Mouse (Mus musculus) monocyte, adult 2 months (primary cell): Measurements from ENCODE around the gene Dolk.

ENCODE experiments used
- DNase-seq, 2 experiments: peaks; one replicate each; pipeline ENCODE4 v3.0.0; 2022; ENCODE audit warnings: low spot score in 2 of 2, low read depth in 1 of 2

The Dolk gene

DNA sequence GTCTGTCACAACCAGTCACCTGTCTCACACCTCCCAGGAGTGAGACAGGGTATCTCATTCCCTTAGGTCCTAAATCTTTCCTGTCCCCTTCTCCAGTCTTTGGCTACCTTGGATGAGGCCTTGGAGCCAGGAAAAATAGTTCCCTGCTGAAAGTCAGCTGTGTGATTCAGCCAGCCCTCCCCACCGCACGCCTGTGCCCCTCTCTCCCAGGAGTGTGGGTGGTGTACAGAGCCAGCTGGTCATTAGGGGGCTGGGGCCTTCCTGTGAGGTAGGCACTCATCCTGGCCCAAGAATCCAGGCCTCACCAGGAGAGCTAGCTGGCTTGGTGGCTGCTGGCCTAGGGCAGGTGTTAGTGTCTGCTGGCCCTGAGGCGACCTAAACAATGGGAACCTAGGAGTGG lies 33.6 kb downstream of the Dolk start:
- DNase-seq = no peak

DNA sequence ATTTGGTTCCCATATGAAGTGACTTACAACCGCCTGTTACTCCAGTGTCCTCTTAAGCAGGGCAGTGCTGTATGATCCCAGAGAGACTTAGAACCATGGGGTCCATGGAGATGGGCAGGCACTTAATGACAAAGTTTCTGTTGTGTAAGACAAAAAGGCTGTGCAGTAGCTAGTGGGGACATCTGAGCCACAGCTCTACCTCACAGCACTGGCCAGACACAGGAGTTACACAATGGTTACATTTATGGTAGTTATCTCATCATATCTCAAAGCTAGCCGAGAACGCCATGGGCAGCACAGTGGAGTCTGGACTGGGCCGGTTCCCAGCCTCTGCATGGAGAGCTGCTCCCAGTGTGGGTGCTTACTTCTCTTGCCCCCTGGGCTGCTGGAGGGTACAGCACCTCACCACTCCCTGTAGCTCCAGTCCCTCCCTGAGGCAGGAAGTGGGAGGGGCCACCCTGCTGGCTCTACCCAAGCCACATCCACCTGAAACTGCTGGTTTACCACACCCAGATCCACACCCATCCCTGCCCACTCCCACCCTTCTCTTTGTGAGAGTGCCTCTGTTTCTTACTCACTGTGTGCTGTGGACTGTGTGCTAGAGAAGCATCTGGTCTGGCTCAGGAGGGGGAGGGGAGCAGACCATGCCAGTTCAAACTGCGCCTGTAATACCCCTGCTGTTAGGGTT lies 34.6 kb downstream of the Dolk start:
- peak; percentile 19 to 35 for DNase-seq

DNA sequence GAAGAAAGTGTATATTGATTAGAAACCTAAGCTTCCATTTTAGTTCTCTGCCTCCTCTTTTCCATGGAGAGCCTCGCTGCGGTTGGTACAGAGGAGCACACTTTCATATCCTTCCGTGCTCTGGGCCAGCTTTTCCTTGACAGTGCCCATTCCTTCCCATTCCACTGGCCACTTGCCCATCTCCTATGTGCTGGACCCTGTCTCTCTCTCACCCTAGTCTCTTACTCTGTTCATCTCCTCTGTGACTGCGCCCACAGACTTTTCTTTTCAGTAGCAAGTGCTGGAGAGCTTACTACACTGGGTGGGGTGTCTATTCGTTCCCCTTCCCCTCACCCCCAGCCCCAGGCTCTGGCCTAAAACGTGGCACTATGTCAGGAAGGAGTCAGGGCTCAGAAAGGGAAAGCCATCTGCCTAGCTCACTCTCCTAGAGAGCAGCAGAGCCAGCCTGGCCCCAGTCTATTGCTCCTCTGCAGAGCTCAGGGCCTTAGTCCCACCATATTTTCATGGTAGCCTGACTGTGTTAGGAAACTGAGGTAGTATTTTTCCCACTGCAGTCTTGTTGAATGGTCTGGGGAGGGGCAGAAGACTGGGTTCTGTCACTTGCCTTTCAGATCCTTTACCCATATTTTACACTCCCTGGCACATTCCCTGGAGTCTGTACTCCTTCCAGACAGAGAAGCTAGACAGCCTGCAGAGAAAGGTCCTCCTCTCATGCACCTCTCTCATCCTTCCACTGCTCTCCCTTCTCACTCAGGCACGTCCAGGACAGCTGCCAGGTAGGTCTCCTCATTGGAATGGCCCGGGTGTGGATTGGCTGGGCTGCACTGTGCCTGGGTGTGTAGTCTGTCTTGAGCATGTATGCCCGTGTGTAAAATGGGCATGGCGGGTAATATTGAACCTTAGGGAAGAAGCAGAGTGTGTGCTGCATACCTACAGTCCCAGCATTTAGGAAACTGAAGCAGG lies 35.7 kb downstream of the Dolk start:
- DNase-seq = no peak

DNA sequence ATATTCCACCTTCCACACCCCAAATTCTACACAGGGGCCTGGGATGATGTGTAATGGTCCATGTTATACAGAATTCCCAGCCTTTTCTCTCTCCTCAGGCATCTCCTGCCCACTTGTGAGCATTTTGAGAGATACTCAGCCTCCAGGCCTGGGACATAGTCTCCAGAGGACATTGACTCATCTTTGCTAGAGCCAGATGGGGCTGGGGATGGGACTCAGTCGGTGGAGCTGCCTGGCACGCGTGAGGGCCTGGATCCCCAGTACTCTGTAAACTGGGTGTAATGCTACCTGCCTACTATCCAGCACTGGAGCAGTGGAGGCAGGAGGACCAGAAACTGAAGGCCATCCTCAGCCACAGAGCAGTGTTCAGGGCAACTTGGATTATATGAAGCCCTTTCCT lies 37.0 kb downstream of the Dolk start:
- DNase-seq = no peak

DNA sequence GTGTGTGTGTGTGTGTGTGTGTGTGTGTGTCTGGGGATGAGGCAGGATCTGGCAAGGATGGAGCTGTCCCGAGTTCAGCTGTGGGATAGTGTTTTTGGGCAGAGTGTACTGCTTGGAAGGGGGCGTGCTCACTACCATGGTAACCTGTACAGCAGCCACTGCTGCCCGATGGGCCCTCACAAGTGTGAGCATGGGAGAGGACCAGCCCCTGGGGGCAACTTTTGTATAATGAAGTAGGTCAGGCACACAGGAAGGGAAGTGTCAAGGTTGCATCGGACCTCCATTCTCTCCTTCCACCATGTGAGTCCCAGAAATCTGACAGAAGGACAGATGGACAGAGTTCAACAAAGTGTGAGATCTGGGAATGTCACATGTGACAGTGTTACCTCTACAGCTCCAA lies 38.5 kb downstream of the Dolk start:
- DNase-seq = no peak

DNA sequence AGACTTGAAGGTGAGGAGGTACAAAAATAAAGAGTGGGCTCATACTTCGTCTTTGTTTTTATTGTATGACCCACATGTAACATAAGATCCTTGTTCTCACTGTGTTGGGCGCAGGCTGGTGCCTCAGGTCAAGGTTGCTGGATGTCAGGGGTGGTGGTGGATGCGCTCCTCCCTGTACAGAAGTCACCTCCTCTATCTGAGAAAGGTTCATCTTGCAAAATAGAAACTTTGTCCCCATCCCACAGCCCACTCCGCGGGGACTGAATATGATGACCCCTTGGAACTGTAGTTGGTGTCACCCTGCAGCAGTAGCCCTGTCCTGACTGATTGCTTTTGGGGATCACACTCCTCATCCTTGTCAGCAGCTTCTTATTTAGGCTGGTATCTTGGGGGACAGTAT lies 39.1 kb downstream of the Dolk start:
- no peak for DNase-seq

DNA sequence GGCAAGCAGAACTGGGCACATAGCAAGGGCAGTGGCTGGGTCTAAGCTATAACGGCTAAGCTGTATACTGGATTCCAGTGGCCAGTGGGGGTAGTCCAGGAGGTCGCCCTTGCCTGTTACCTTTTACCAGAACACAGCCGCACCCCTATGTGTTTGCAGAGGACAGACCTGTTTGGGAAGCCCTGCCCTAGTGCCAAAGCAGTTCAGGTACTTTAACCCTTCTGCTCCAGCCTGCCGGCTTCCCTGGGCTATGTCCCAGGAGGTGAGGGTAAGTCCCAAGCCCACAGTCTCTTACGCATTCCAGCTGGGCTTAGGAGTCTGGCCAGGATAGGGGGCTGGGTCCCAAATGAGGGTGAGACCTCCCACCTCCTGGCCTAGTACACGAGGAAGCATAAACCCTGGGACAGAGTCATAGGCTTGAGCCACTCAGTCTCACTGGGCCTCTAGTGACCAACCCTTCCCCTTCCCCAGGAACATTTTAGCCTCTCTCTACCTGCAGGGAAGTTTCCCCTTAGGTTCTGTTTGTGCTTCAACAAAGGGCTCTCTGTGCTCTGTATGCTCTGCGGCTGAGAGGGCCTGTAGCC lies 41.4 kb downstream of the Dolk start:
- no peak for DNase-seq

DNA sequence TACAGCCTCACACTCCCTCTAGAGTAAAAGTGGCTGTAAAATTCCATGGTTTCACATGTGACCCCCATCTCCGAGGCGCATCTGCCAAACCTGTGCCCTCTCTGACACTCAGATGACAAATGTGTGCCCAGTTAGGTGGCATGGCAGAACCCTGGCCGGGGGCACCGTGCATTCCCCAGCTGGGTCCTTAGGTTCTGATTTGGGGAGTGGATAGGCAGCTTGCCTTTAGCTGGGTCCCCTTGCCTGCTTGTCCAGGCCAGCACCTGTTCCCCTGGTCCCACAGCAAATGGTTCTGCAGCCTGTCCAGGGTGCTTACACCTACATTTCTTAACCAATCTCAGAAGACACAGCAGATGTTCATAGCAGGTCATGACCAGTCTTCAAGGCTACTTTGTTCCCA lies 42.7 kb downstream of the Dolk start:
- DNase-seq = no peak

DNA sequence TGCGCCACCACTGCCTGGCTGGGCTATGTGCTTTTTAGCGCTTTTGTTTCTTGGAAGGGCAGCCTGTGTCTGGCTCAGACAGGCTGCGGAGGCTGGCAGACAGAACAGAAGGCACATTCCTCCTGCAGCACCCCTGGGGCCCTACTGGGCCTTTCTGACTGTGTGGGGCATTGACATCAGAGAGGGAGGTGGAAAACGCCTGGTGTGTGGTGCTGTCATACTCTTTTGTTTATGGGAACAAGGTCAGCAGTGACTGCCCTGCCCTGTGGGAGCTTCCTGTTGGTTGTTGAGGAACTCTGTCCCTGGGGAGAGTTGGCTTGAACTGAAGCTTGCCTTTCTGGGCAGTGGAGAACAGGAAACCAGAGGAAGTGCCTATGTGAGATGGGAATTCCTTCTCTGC lies 43.6 kb downstream of the Dolk start:
- peak in 1 of 2 experiments; percentile 23 for DNase-seq

DNA sequence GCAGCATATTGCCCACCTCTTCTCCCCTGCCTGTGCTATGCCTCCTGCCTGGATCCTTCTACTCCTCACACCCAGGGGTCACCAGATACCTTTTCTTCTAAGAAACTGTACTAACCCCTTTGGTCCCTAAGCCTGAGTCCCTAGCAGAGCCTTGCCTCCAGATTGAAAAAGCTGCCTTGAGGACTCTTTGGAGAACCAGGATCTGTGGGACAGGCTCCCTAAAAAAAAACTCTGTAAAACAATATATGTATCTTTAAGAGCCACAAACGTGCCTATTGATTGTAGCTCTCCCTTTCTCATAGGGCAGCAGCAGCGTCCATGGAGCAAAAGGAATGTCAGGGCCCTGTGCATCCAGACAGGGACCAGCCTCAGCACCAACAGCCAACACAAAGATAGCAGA lies 45.9 kb downstream of the Dolk start, which contains the start of gene Gm28035:
Gm28035 (plus strand) TSS at position 301 of the 400 bp plus-strand sequence.
- DNase-seq = no peak

DNA sequence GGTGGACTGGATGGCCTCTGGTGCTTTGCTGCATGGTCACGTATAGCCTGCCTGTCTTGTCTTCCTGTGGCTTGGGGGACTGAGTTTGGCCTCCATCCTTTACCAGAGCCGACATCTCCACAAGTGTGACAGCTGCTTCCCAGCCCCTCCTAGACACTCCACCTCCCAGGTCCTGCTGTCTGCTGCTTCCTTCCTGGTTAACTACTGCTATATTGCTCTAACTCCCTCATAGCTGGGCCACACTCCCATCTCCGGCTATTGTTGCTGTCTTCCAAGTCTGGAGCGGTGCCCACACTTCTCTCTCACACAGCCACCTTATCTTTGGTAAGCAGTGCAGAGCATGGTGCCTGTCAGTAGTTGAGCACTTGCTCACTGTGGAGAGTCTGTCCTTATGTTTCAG lies 46.4 kb downstream of the Dolk start:
- DNase-seq = no peak

DNA sequence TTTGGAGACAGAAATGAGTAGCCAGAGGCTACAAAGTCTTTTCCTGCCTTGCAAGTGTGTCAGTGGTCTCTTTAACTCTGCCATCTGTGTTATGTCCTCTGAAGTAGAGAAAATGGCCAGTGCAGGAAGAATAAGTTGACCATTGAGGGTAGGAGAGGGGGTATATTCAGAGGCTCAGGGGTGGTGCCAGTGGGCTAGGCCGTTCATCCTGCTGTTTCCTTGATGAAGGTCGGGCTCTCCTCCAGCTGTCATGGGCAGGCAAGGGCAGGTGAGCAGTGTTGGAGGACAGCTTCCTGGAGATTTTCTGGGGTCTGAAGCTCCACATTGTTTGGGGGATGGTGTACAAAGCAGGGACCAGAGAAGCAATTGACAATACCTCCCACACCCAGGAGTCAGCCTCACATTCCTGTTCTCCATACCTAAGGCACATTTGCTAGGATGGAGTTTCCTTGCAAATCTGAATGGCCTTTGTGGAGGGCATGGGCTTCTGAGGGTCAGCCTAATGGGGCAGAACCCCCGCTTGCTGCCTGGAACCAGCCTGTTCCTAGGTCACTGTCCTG lies 47.1 kb downstream of the Dolk start:
- no peak for DNase-seq

DNA sequence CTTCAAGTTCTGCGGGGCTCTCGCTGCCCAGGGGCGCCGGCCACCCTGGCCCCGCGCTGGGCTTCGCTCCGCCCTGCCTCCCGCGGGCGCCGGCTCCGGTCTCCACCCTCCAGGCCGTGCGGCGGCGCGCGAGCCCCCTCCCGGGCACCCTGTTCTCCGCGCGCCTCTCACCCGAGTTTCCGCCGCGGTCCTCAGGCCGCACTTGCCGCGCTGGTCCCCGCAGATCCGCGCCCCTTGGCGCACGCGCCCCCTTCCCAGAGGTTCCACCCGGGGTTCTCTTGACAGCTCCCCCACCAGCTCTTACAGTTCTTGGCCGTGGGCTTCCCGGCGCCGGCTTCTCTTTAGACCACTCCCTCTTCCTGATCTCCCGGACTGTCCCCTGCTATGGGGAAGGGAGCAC lies 48.3 kb downstream of the Dolk start:
- peak in 1 of 2 experiments; percentile 15 for DNase-seq

DNA sequence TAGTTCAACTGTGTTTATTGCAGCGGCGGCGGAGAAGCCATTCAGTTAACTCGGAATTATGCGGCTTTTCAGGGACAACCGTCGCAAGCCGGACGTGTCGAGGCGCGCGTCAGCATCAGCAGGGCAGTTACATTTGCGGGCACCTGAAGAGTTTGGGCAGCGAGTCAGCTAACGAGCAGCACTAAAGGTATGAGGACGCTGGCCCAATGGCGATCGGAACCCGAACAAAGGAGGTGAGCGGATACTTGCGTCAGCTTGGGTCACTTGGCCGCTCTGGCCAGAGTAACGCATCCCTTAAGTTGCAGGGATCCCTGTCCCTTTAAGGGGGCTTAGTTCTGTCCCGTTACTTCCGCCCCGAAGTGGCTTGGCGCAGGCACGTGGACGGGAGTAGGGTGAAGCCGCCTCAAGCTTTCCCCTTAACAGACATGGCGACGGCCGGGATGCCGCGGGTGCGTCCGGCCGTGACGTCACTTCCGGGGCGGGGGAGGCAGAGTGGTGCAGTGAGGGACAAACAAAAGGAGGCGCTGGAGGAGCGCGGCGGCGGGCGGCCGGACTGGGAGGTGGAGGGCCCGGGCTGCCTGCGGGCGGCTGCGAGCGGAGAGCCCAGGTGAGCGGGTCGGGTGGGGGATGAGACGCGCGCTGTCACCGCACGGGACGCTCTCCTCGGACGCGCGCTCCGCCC lies 48.8 kb downstream of the Dolk start, which contains the start of gene Lrrc8a:
Lrrc8a (plus strand) TSS at position 517 of the 682 bp plus-strand sequence.
- DNase-seq = peak; percentile 98 to 99

DNA sequence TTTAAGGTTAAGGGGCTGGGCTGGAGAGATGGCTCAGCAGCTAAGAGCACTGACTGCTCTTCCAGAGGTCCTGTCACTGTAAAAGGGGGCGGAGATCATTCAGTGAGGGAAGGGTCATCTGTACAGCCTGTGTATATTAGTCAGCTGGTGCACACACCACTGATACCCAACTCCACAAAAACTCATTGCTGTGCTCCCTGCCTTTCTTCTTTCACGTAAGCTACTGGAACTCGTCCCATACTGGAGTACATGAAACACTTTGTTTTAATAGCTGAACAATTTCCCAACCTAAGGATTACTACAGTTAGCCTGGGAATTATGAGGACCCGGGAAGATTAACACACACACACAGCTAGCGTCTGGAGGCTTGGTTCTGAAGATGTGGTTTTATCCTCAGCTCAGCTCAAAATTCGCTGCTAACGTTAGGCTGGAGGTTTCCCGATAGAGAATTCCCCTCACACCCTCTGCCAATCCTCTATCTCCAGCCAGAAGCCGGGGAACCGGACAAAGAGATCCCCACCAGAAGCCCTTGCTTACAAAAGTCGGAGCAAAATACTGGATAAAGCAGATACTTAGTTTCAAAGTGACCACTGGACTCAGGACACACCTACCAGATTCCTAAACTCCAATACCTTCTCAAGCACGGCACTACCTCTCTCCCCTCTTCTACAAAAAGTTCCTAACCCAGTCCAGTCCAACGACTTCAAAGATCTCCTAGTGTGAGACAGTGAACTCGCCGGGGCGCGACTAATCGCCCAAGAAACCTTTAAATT lies 49.5 kb downstream of the Dolk start:
- DNase-seq = no peak

DNA sequence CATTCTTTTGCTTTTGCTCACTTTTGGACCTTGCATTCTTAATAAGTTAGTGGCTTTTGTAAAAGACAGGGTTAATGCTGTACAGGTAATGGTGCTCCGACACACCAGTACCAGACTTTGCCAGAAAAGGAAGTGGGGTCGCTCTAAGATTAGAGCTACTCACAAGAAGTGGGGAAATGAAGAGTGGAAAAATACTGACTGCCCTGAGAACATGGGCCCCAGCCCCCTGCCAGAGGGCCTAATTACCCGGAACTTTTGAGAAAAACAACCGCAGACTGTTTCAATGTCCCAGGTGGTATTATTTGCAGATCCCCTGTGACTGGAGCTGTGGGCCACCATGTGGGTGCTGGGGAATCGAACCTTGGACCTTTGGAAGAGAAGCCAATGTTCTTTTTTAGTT lies 50.5 kb downstream of the Dolk start:
- no peak for DNase-seq
